Mouse (Mus musculus) forebrain, embryonic 13.5 days (tissue): ENCODE measurements at regions not wholly inside any gene's neighbourhood (a gene's known extent, or its start where the extent isn't known, plus 50 kb on each side); places are given as distances from the start of the nearest gene placed in this dataset.
A peak's percentile ranks its signal among the peaks of the same experiment; 100 is the strongest.
"Not testable (repeated sequence)": the region's sequence is repeated elsewhere in the genome, so short reads cannot be mapped to it uniquely, and the experiment has no call there.

Experiments
- ATAC-seq: fragments of 200-750 bp; cut with Nextera tagmentation; 2 replicates; pipeline ENCODE4 v1.8.0; 2017
- H3K27ac ChIP-seq: fragments of 300-500 bp; sonication (generic); 2 replicates; pipeline ENCODE4 v1.5.1; 2015; ENCODE audit warnings: inconsistent platforms, mild to moderate bottlenecking, moderate library complexity
- H3K27me3 ChIP-seq: fragments of 300-500 bp; sonication (generic); 2 replicates; pipeline ENCODE4 v1.6.1; 2015; ENCODE audit warnings: mild to moderate bottlenecking, inconsistent platforms
- H3K36me3 ChIP-seq: fragments of 300-500 bp; sonication (generic); 2 replicates; pipeline ENCODE4 v1.6.1; 2015; ENCODE audit warnings: mild to moderate bottlenecking, inconsistent platforms; ENCODE audit not compliant: poor library complexity, severe bottlenecking
- H3K4me1 ChIP-seq: fragments of 300-500 bp; sonication (generic); 2 replicates; pipeline ENCODE4 v1.6.1; 2015; ENCODE audit warnings: inconsistent platforms
- H3K4me2 ChIP-seq: fragments of 300-500 bp; sonication (generic); 2 replicates; pipeline ENCODE4 v1.6.1; 2015; ENCODE audit warnings: inconsistent platforms, mild to moderate bottlenecking, moderate library complexity
- H3K4me3 ChIP-seq: fragments of 300-500 bp; sonication (generic); 2 replicates; pipeline ENCODE4 v1.5.1; 2015; ENCODE audit warnings: mild to moderate bottlenecking, inconsistent platforms
- H3K9ac ChIP-seq: fragments of 300-500 bp; sonication (generic); 2 replicates; pipeline ENCODE4 v1.6.1; 2015; ENCODE audit warnings: mild to moderate bottlenecking, inconsistent platforms
- H3K9me3 ChIP-seq: fragments of 300-500 bp; sonication (generic); replicated peaks from 2 replicates; pipeline ENCODE4 v1.6.1; 2016; ENCODE audit warnings: inconsistent platforms
- WGBS: fragments of 180-500 bp; shearing (Covaris S2); methylation state at CpG from one replicate; pipeline ENCODE4 v1.1.7; 2015; 5-methylcytosine and 5-hydroxymethylcytosine counted together

GRCm38 (mm10) chr4:28064935-28065334 lies 748.0 kb upstream of the Epha7 start:
- ATAC-seq: no peak
- Histone ChIP-seq H3K27ac (no peak overlapping the region), H3K4me1 (no peaks in the 10 kb centered on the region), H3K4me3 (no peak overlapping the region), H3K9ac (no peak overlapping the region), H3K36me3 (no peaks in the 10 kb centered on the region), H3K9me3 (no peaks in the 10 kb centered on the region), H3K27me3 (no peaks in the 10 kb centered on the region), H3K4me2 (no peak overlapping the region)

DNA sequence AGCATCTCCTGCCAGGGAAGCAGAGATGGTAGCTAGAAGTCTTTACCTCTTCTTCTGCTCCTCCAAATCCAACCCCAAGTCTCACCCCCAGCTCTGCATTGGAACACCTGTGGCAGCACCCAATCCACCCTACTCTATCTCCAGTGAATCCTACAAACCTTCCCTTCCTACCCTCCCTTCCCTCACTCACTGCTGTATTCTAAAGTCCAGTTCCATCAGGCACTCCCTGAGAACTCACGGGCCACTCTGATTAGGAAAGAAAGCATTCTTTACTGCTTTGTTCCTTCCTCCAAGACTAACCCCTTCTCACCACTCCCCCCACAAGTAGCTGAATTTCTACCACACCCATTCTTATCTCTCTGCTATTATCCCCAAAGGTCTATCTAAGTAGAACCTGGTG lies 747.1 kb upstream of the Epha7 start:
- H3K9me3 ChIP-seq: no peaks in the 10 kb centered on the region
- no peak for ATAC-seq
- no peak overlapping the region for H3K4me2 ChIP-seq
- no peak overlapping the region for H3K27ac ChIP-seq
- no peak overlapping the region for H3K9ac ChIP-seq
- no peak overlapping the region for H3K4me3 ChIP-seq
- WGBS: 54% methylated on average over 1 of the region's 1 CpGs
- no peaks in the 10 kb centered on the region for H3K27me3 ChIP-seq
- H3K36me3 ChIP-seq: no peaks in the 10 kb centered on the region
- H3K4me1 ChIP-seq: no peaks in the 10 kb centered on the region

GRCm38 (mm10) chr4:28079030-28079429 lies 733.9 kb upstream of the Epha7 start:
- no peak overlapping the region for H3K9ac ChIP-seq
- WGBS: 92% methylated on average over 2 of the region's 2 CpGs
- H3K27me3 ChIP-seq: no peaks in the 10 kb centered on the region
- ATAC-seq: no peak
- no peaks in the 10 kb centered on the region for H3K4me1 ChIP-seq
- no peaks in the 10 kb centered on the region for H3K36me3 ChIP-seq
- H3K9me3 ChIP-seq: no peaks in the 10 kb centered on the region
- no peak overlapping the region for H3K27ac ChIP-seq
- no peak overlapping the region for H3K4me3 ChIP-seq
- H3K4me2 ChIP-seq: no peak overlapping the region

- Histone ChIP-seq H3K9ac (no peak overlapping the region), H3K4me3 (no peak overlapping the region), H3K9me3 (no peaks in the 10 kb centered on the region), H3K27me3 (no peaks in the 10 kb centered on the region), H3K36me3 (no peaks in the 10 kb centered on the region), H3K4me1 (no peaks in the 10 kb centered on the region), H3K4me2 (no peak overlapping the region), H3K27ac (no peak overlapping the region)
- 57% methylated on average over 3 of the region's 3 CpGs for WGBS
- ATAC-seq: no peak
Measured at GRCm38 (mm10) chr4:28092854-28093253, 720.1 kb upstream of the Epha7 start.

DNA sequence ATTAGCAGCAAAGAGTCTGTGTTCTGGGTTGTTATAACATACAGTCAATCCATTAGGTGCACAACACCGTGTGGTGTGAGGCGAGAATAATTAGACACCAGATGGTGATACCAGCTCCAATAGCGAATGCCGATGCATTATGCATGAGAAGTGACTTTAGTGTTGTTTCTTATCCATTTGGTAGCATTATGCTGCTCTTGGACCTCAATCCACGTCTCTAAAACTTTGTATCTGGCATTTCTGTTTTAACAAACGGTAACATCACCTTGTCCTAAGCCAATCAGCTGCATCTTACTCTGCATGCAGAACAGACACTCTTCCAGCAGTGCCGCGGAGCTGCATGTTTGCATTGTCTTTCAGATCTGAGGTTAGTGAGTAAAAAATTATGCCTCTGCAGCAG lies 669.8 kb upstream of the Epha7 start:
- Histone ChIP-seq H3K36me3 (no peaks in the 10 kb centered on the region), H3K9ac (no peak overlapping the region), H3K27me3 (no peaks in the 10 kb centered on the region), H3K9me3 (no peaks in the 10 kb centered on the region), H3K4me2 (peak overlapping the region; percentile 28), H3K4me3 (0 out of 2 replicates have a peak overlapping the region, but pooled peaks have one; percentile 10), H3K27ac (0 out of 2 replicates have a peak overlapping the region, but pooled peaks have one; percentile 31), H3K4me1 (no peaks in the 10 kb centered on the region)
- ATAC-seq: peak; percentile 97
- 50% methylated on average over 8 of the region's 8 CpGs for WGBS

GRCm38 (mm10) chr4:28155116-28155515 lies 657.8 kb upstream of the Epha7 start:
- Histone ChIP-seq H3K4me2 (no peak overlapping the region), H3K4me3 (no peak overlapping the region), H3K36me3 (no peaks in the 10 kb centered on the region), H3K9me3 (no peaks in the 10 kb centered on the region), H3K27me3 (no peaks in the 10 kb centered on the region), H3K9ac (no peak overlapping the region), H3K4me1 (no peaks in the 10 kb centered on the region), H3K27ac (no peak overlapping the region)
- 83% methylated on average over 2 of the region's 2 CpGs for WGBS
- ATAC-seq: no peak

DNA sequence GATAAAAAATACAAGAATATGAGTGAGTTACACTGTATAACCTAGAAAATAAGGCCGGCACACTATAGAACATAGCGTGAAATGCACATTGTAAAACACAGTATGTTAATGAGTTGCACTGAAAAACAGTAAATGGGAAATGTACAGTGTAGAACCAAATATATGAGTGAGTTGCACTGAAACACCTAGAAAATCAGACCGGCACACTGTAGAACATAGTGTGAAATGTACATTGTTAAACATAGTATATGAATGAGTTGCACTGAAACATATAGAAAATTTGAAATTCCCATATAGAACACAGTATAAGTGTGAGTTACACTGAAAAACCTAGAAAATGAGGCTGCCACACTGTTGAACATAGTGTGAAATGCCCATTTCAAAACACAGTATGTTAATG lies 636.2 kb upstream of the Epha7 start:
- 69% methylated on average over 3 of the region's 3 CpGs for WGBS
- no peak overlapping the region for H3K4me3 ChIP-seq
- peak; percentile 99 for ATAC-seq
- H3K9me3 ChIP-seq: peaks cover 3% of the 10 kb centered on the region
- H3K4me2 ChIP-seq: no peak overlapping the region
- no peak overlapping the region for H3K27ac ChIP-seq
- no peaks in the 10 kb centered on the region for H3K4me1 ChIP-seq
- H3K36me3 ChIP-seq: no peaks in the 10 kb centered on the region
- no peak overlapping the region for H3K9ac ChIP-seq
- H3K27me3 ChIP-seq: no peaks in the 10 kb centered on the region

GRCm38 (mm10) chr4:28190861-28191260 lies 622.1 kb upstream of the Epha7 start:
- Histone ChIP-seq H3K4me2 (no peak overlapping the region), H3K9me3 (no peaks in the 10 kb centered on the region), H3K36me3 (no peaks in the 10 kb centered on the region), H3K27me3 (no peaks in the 10 kb centered on the region), H3K9ac (no peak overlapping the region), H3K4me3 (no peak overlapping the region), H3K4me1 (no peaks in the 10 kb centered on the region), H3K27ac (no peak overlapping the region)
- WGBS: 81% methylated on average over 5 of the region's 5 CpGs
- no peak for ATAC-seq

DNA sequence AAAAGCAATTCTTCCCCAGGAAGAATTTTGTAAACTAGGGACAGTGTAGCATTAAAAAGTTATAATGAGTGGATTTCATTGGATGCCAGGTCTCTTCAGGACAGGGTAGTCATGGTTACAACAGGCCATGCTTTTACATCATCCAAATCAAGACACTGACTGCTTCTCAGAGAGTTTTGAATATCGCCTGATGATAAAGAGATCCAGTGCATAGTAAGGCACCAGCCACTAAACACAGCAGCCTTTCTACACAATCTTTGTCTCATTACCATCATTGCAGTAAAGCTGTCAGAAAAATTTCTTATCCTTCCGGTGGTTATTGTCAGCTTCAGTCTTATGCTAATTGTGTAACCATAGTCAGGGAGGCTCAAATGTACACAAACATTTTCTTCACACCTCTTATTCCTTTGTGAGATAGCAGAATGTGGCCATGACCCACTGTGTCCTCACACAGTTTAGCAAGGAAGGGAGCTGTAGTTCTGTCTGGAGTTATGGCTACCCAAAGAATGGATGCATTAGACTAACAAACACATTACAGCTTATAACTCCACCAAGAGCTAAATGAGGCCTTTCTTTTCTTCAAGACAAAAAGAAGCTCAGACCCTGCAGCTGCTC lies 585.2 kb upstream of the Epha7 start:
- Histone ChIP-seq H3K27ac (no peak overlapping the region), H3K9ac (no peak overlapping the region), H3K9me3 (no peaks in the 10 kb centered on the region), H3K27me3 (no peaks in the 10 kb centered on the region), H3K36me3 (no peaks in the 10 kb centered on the region), H3K4me2 (no peak overlapping the region), H3K4me3 (no peak overlapping the region), H3K4me1 (no peaks in the 10 kb centered on the region)
- 53% methylated on average over 2 of the region's 2 CpGs for WGBS
- ATAC-seq: 0 out of 2 replicates have a peak, but pooled peaks have one; percentile 16

DNA sequence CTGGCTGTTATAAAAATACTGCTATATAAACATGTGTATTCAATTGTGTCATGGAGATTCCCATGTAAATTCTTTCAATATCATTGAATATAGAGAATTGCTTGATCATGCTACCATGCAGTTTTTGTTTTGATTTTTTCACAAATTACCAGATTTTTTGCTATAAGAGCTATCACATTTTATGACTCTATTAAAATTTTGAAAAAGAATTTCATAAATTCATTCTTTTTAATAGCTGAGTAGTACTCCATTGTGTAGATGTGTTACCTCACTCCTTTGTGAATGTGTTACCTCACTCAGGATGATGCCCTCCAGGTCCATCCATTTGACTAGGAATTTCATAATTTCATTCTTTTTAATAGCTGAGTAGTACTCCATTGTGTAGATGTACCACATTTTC lies 577.4 kb upstream of the Epha7 start:
- not testable (repeated sequence) for ATAC-seq, H3K4me1 ChIP-seq, H3K27ac ChIP-seq, H3K36me3 ChIP-seq, H3K4me2 ChIP-seq, H3K27me3 ChIP-seq, H3K9ac ChIP-seq, H3K4me3 ChIP-seq, H3K9me3 ChIP-seq

GRCm38 (mm10) chr4:28242272-28242671 lies 570.7 kb upstream of the Epha7 start:
- ATAC-seq: peak; percentile 62; the same call in 1 of the 2 replicates
- Histone ChIP-seq H3K4me1 (no peaks in the 10 kb centered on the region), H3K4me3 (no peak overlapping the region), H3K4me2 (no peak overlapping the region), H3K36me3 (no peaks in the 10 kb centered on the region), H3K27ac (no peak overlapping the region), H3K9ac (no peak overlapping the region), H3K27me3 (no peaks in the 10 kb centered on the region), H3K9me3 (no peaks in the 10 kb centered on the region)
- WGBS: 85% methylated on average over 1 of the region's 1 CpGs
